Mouse (Mus musculus) megakaryocyte, embryonic 14.5 days (primary cell): Measurements from ENCODE around the gene Get4. TPM values are rescaled to one million over a fixed set of nuclear protein-coding genes. Genes with fewer than 3 reads are reported as not detected.

ENCODE experiments used
- H3K27me3 ChIP-seq: replicated peaks from 2 replicates; pipeline ENCODE3; 2012; ENCODE audit warnings: inconsistent platforms
- H3K36me3 ChIP-seq: replicated peaks from 2 replicates; pipeline ENCODE3; 2012; ENCODE audit warnings: low read length, inconsistent platforms, mixed read lengths
- H3K4me1 ChIP-seq: 2 replicates; pipeline ENCODE4 v1.6.1; 2012; ENCODE audit warnings: inconsistent platforms
- H3K4me3 ChIP-seq: replicated peaks from 2 replicates; pipeline ENCODE3; 2012; ENCODE audit warnings: moderate library complexity, mild to moderate bottlenecking, inconsistent platforms
- H3K9me3 ChIP-seq: 2 replicates; pipeline ENCODE4 v1.6.1; 2012; ENCODE audit warnings: inconsistent platforms
- FLI1 ChIP-seq: IDR thresholded peaks from 2 replicates; pipeline ENCODE4 v1.6.1; 2012; ENCODE audit warnings: low read length, inconsistent platforms, mixed read lengths
- GATA1 ChIP-seq: IDR thresholded peaks from 3 replicates; pipeline ENCODE4 v1.6.1; 2012; ENCODE audit warnings: mixed read lengths, low read length, inconsistent platforms, borderline replicate concordance
- polyA plus RNA-seq: library from polyadenylated mRNA; stranded (reverse); fragments of >175 nt; gene quantifications from 2 replicates; pipeline ENCODE4 v1.2.3, GENCODE M21; 2012; ENCODE audit warnings: low replicate concordance; ENCODE audit not compliant: insufficient read depth

Gene Get4
- 55.5 and 58.7 TPM in 2 replicates for polyA plus RNA-seq

DNA sequence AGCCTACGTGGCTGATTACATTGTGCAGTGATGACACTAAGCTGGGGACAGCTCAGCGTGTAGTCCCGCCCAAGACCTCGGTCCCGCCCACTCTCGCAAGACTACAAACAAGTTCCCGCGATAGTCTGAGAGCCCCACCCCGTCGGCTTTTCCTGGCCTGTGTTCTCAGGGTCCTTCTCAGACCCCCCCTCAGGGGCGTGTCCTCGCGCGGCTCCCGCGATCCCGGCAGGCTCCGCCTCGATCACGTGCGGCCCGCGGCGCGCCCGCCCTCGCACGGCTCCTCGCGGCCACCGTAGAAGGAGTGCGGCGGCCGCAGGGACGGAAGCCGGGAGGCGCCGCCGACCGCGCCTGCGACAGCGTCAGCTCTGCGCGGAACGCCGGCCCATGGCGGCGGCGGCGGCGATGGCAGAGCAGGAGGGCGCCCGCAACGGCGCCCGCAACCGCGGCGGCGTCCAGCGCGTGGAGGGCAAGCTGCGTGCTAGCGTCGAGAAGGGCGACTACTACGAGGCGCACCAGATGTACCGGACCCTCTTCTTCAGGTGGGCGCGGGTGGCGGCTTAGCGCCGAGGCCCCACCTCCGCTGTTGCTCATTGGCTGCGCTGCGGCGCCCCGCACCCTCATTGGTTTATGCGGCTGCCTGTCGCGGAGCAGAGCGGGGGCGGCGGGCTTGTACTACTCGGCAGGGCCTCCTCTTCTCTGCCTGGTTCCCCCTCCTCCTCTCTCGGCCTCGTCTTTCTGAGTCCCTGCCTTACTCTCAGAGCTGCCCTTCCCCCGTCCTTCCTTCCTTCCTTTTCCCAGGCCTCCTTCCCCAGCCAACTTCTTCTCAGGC is at the start of gene Get4:
TSS of gene Get4 (plus strand) at position 244 of the 829 bp plus-strand sequence.
- H3K9me3 ChIP-seq = no peaks in the 10 kb centered on the region
- H3K27me3 ChIP-seq = no peaks in the 10 kb centered on the region
- peak within 1 kb of the TSS; percentile 99 for H3K4me3 ChIP-seq
- H3K4me1 ChIP-seq = peaks cover 88% of the 10 kb centered on the region
- TF ChIP-seq FLI1 = no peak
- H3K36me3 ChIP-seq = peaks cover 67% of the 10 kb centered on the region

DNA sequence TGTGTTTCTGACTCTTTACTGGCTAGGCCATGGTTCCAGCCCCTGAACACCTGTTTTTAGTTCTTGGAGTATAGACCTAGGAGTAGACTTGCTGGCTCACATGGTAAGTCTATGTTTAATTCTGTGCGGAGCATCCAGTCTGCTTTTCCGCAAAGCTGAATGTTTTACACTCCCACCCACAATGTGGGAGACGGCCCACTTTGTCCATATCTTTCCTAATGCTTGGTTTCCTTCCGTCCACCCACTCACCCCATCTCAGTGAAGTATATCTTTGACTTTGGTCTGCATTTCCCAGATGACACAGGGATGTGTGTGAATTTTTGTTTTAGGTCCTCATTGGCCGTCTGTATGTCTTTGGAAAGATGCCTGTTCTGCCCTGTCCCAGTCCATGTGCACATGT is 48.8 kb upstream of the Get4 start:
- H3K4me1 ChIP-seq = peaks cover 92% of the 10 kb centered on the region
- peak overlapping the region; percentile 52 for H3K4me3 ChIP-seq
- peaks cover 30% of the 10 kb centered on the region for H3K36me3 ChIP-seq
- H3K9me3 ChIP-seq = no peaks in the 10 kb centered on the region
- H3K27me3 ChIP-seq = no peaks in the 10 kb centered on the region
- no peak for TF ChIP-seq GATA1
- TF ChIP-seq FLI1 = no peak

DNA sequence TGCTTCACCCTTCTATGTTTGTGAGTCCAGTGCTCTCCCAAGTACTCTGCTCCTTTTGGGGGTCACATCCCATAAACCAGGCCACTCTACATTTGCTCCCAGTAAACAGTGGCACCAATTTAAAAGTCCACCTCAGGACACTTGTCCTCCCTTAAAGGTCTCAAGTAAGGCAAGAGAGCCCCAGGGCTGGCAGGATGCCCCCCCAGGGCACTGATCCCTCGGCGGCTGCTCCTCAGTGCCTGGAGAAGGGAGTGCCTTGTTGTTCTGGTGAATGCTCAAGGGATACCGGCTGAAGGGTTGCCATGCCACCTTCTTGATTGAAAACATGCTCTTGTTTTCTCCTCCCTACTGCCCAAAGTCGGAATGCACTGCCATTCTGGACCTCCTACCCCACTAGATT is 46.0 kb upstream of the Get4 start:
- H3K9me3 ChIP-seq = no peaks in the 10 kb centered on the region
- H3K4me1 ChIP-seq = peaks cover 83% of the 10 kb centered on the region
- TF ChIP-seq GATA1 (no peak), FLI1 (no peak)
- H3K36me3 ChIP-seq = peaks cover 54% of the 10 kb centered on the region
- no peaks in the 10 kb centered on the region for H3K27me3 ChIP-seq
- H3K4me3 ChIP-seq = no peak overlapping the region

DNA sequence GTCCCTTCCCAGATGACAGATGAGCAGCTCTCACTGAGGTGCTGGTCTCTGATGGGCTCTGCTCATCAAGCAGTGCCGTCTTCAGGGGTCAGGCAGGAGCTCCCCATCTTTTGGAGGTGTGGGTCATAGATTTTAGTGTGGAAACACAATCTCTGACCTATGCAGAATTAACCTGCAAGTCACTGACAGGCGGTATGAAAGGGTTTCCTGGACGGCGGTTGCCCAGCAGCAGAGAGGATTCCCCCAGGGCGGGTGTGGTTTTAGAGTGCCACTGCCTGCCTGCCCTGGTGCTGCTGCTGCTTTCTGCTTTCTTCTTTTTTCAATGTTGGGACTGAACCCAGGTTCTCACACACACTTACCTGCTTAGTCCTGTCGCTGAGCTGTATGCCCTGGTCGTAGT is 45.6 kb upstream of the Get4 start:
- Histone ChIP-seq H3K27me3 (no peaks in the 10 kb centered on the region), H3K36me3 (peaks cover 54% of the 10 kb centered on the region), H3K9me3 (no peaks in the 10 kb centered on the region), H3K4me3 (no peak overlapping the region), H3K4me1 (peaks cover 78% of the 10 kb centered on the region)
- TF ChIP-seq FLI1 = no peak
- TF ChIP-seq GATA1 = no peak

DNA sequence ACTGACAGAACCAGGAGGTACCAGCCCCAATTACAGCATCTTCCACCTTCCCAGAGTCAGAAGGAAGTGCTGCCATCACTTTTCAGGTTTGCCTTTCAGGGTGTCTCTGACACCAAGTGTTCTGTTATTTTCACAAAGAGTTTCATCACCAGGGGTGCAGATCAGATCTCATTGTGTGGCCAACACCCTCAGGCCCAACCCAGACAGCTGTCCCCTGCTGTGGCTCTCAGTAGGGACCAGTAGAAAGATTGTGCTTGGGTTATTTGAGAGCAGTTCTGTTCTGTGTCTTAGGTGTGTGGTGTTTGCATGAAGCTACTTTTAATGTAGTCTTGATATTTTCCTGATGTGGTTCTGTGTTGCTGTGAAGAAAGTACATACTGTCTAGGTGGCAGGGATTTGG is 43.9 kb upstream of the Get4 start:
- H3K36me3 ChIP-seq = peaks cover 66% of the 10 kb centered on the region
- no peak for TF ChIP-seq FLI1
- TF ChIP-seq GATA1 = no peak
- H3K4me3 ChIP-seq = no peak overlapping the region
- H3K9me3 ChIP-seq = no peaks in the 10 kb centered on the region
- H3K27me3 ChIP-seq = no peaks in the 10 kb centered on the region
- peaks cover 73% of the 10 kb centered on the region for H3K4me1 ChIP-seq

DNA sequence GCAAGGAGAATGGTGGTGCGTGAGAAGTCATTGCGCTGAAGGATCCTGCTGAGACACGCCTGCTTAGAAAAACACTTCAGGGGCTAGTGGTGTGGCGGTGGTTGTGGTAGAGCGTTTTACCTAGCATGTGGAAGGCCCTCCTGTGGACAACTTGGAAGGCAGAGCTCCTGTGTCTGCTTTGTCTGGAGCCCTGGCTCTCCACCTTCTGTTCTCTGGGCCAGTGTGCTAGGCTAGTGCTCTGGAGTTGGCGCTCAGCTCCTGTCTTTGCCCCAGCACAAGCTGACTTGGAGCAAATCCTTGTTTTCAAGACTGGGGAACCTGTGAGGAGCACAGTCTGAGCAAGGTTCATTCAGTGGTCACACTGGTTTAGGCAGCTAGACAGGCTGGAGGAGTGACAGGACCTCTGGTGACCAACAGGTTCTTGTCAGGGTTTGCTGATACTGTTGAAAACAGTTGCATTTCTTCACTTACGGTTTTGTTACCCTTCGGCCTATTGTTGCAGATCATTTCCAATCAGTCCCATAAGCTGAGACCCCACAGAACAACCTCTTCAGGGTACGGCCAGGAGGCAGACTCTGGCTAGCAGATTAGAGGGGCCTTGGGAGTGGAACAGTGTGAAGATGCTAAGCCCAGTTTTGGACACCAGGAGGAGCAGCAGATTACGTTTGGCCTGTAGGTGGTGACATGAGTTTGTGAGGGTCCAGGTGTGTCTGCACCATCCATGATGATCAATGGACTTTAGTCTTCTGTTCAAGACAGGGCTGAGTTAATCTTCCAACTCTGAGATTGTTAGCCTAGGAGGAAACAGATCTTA is 43.0 kb upstream of the Get4 start:
- TF ChIP-seq GATA1 (no peak), FLI1 (no peak)
- no peaks in the 10 kb centered on the region for H3K27me3 ChIP-seq
- H3K4me1 ChIP-seq = peaks cover 73% of the 10 kb centered on the region
- peaks cover 65% of the 10 kb centered on the region for H3K36me3 ChIP-seq
- H3K4me3 ChIP-seq = no peak overlapping the region
- no peaks in the 10 kb centered on the region for H3K9me3 ChIP-seq

DNA sequence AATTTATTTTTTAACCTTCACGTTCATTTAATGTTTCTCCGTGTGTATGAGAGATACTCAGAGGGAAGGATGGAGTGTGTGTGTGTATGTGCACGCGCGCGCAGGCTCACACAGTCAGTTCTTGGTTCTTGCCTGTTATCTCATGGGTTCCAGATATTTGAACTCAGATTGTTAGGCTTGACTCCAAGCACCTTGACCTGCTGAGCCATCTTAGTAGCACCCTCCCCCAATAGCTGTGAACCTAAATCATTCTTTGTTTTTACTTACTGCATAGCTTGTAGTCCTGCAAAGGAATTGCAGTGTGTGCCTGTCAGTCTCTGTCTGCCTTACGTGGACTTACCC is 42.5 kb upstream of the Get4 start:
- peaks cover 70% of the 10 kb centered on the region for H3K36me3 ChIP-seq
- H3K9me3 ChIP-seq = no peaks in the 10 kb centered on the region
- H3K27me3 ChIP-seq = no peaks in the 10 kb centered on the region
- TF ChIP-seq FLI1 (no peak), GATA1 (no peak)
- no peak overlapping the region for H3K4me3 ChIP-seq
- H3K4me1 ChIP-seq = peaks cover 73% of the 10 kb centered on the region

DNA sequence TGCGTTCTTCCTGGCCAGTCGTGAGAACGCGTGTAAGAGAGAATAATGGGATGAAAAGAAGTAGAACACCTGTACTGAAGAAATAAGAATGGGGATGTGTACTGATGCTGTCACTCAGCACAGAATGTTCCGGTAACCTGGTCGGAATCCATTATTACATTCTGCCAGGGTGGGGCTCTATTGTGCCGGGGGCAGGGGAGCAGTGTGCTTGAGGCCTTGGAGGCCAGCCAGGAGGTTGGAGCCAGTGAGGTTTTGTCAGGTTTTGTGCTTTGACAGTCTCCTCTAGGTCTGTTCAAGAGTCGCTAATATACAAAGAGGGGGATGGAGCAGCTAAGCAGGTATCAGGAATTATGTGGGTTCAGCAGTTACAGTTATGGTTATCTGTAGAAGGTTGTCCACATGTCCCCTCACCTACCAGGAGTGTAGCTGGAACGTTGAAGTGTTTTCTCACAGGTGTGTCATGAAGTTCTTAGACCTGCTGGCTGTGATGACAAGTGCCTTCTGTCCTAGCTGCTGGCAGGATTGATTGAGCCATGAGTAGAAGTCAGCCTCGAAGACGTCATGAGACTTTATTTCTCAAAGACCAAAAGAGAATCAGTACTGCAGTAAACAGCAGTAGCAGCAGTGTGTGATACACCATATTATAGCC is 40.3 kb upstream of the Get4 start:
- H3K36me3 ChIP-seq = peaks cover 73% of the 10 kb centered on the region
- H3K4me1 ChIP-seq = peaks cover 73% of the 10 kb centered on the region
- H3K27me3 ChIP-seq = no peaks in the 10 kb centered on the region
- TF ChIP-seq GATA1 = no peak
- no peak for TF ChIP-seq FLI1
- no peak overlapping the region for H3K4me3 ChIP-seq
- no peaks in the 10 kb centered on the region for H3K9me3 ChIP-seq

DNA sequence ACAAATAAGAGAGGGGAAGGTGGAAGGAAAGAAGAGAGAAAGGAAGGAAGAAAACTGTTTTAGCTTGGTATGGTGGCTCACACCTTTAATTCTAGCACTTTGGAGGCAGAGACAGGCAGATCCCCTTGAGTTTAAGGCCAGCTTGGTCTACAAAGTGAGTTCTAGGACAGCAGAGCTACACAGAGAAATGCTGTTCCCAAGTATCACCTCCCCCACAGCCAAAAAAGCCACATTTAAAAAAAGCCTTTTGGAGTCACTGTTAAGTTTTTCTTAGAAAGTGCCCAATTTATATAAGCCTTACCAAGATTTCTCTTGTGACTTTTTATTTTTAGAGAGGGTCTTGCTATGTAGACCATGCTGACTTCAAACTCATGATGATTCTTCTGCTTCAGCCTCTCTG is 37.8 kb upstream of the Get4 start:
- H3K36me3 ChIP-seq = peaks cover 64% of the 10 kb centered on the region
- H3K27me3 ChIP-seq = no peaks in the 10 kb centered on the region
- no peaks in the 10 kb centered on the region for H3K9me3 ChIP-seq
- no peak overlapping the region for H3K4me3 ChIP-seq
- TF ChIP-seq FLI1 = no peak
- no peak for TF ChIP-seq GATA1
- peaks cover 60% of the 10 kb centered on the region for H3K4me1 ChIP-seq
